In the genomic region with DNA sequence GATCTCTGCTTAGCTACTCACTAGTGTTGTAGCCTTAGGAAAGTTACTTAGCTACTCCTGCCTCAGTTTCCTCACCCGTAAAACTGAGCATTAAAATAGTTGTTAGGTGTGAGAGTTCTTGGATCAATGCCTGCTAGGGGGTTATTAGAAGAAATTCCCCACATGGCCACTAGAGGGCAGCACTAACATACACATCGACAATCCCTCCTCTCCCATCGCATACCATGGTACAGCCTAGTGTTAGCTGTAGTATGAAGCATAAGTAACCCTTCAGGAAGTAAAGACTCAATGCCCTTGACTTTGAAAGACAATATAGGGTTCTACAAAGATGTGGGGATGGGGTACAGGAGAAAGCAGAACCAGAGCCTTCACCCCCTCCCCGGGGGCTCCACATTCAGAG, we compare ENCODE assay signal across 10 mouse cellular contexts. TPM values are rescaled to one million over a fixed set of nuclear protein-coding genes. Genes with fewer than 3 reads are reported as not detected.
DNase-seq lines count a peak whose midpoint lies in the region; ATAC-seq and TF ChIP-seq lines count a peak whose summit lies in the region.
"Had no signal": no experiment of that assay in that cellular context is flagged by ENCODE, and none has a peak within 500 bp of the region (broad histone marks: within the 10 kb centered on the region; RNA-seq: fewer than 3 reads in every experiment).

No protein-coding gene starts in this region.

- H3K4me1 ChIP-seq in bone marrow, adult 2 months (ENCODE audit: control insufficient read depth, insufficient read depth, low read length) = peaks cover 1% of the 10 kb centered on the region; the same call in 1 of the 2 replicates
- H3K4me1 ChIP-seq in intestine, embryonic 14.5 days (replicated peaks; ENCODE audit: control insufficient read depth, insufficient read depth, low read length) = no peaks in the 10 kb centered on the region
- H3K4me1 ChIP-seq in lung, embryonic 14.5 days (ENCODE audit: insufficient read depth) = no peaks in the 10 kb centered on the region
- H3K4me1 ChIP-seq: embryonic facial prominence, embryonic 15.5 days had no signal

- H3K27ac ChIP-seq in bone marrow, adult 2 months (ENCODE audit: control insufficient read depth, insufficient read depth, low read depth, low read length, poor library complexity) = no peak overlapping the region
- no peak overlapping the region for H3K27ac ChIP-seq in intestine, embryonic 14.5 days (ENCODE audit: low read depth)
- no peak overlapping the region for H3K27ac ChIP-seq in lung, embryonic 14.5 days (ENCODE audit: low read depth)
- H3K27ac ChIP-seq: embryonic facial prominence, embryonic 15.5 days had no signal

- 18% methylated on average over 4 of the region's 4 CpGs for WGBS in bone marrow, adult 2 months
- WGBS in intestine, embryonic 14.5 days = 30% methylated on average over 4 of the region's 4 CpGs
- 26% methylated on average over 4 of the region's 4 CpGs for WGBS in lung, embryonic 14.5 days

- no peaks in the 10 kb centered on the region for H3K36me3 ChIP-seq in intestine, embryonic 14.5 days (ENCODE audit: control insufficient read depth, insufficient read depth, low read length)
- H3K36me3 ChIP-seq in lung, embryonic 14.5 days (ENCODE audit: insufficient read depth) = no peaks in the 10 kb centered on the region
- H3K36me3 ChIP-seq: embryonic facial prominence, embryonic 15.5 days had no signal

- ATAC-seq in erythroid progenitor cell, adult 5-6 weeks (replicated peaks; ENCODE audit: low FRiP score, poor library complexity, severe bottlenecking) = peak; percentile 73; the same call in 1 of the 2 replicates
- ATAC-seq in intestine, embryonic 14.5 days (replicated peaks; ENCODE audit: low FRiP score, low TSS enrichment, low read depth) = peak; percentile 53; the same call in 1 of the 2 replicates
- peak; percentile 54; the same call in 1 of the 2 replicates for ATAC-seq in lung, embryonic 14.5 days (ENCODE audit: insufficient read depth)
- peak; percentile 67 for ATAC-seq in neutrophil, adult 5-6 weeks (ENCODE audit: extremely low read depth, insufficient number of reproducible peaks, low FRiP score, poor library complexity, severe bottlenecking)

- no peak overlapping the region for H3K9ac ChIP-seq in intestine, embryonic 14.5 days (ENCODE audit: low read length)
- no peak overlapping the region for H3K9ac ChIP-seq in lung, embryonic 14.5 days
- H3K9ac ChIP-seq: embryonic facial prominence, embryonic 15.5 days had no signal

- no peaks in the 10 kb centered on the region for H3K27me3 ChIP-seq in intestine, embryonic 14.5 days (replicated peaks; ENCODE audit: control insufficient read depth, insufficient read depth, low read length)
- H3K27me3 ChIP-seq in lung, embryonic 14.5 days (ENCODE audit: insufficient read depth, low read length) = no peaks in the 10 kb centered on the region
- H3K27me3 ChIP-seq: embryonic facial prominence, embryonic 15.5 days had no signal

- H3K4me2 ChIP-seq in intestine, embryonic 14.5 days (ENCODE audit: low read length) = no peak overlapping the region
- no peak overlapping the region for H3K4me2 ChIP-seq in lung, embryonic 14.5 days
- H3K4me2 ChIP-seq: embryonic facial prominence, embryonic 15.5 days had no signal

- intact Hi-C loops in left cerebral cortex, postnatal 36 days (cut with DNase I) = loop anchor here (2.0 to 10.0 kb wide), 2 partner anchors 162 to 254 kb away; no protein-coding TSS in a partner anchor
- intact Hi-C loops in gastrocnemius, postnatal 36 days (cut with DNase I) = loop anchor here (1.0 to 5.0 kb wide), 3 partner anchors 53 to 257 kb away; no protein-coding TSS in a partner anchor

- no peak overlapping the region for H3K4me3 ChIP-seq in bone marrow, adult 2 months (replicated peaks; ENCODE audit: control insufficient read depth, low read depth, low read length)
- no peak overlapping the region for H3K4me3 ChIP-seq in intestine, embryonic 14.5 days (ENCODE audit: low read depth, low read length)
- no peak overlapping the region for H3K4me3 ChIP-seq in lung, embryonic 14.5 days (ENCODE audit: low read depth, low read length)
- H3K4me3 ChIP-seq: embryonic facial prominence, embryonic 15.5 days; megakaryocyte, embryonic 14.5 days had no signal

- peak; percentile 58 for TF ChIP-seq CTCF in bone marrow, adult 2 months (IDR thresholded peaks at IDR 0.05; ENCODE audit: control insufficient read depth, insufficient read depth, low read length)
- peak; percentile 94 for TF ChIP-seq CTCF in lung, embryonic 14.5 days (IDR thresholded peaks at IDR 0.05; ENCODE audit: low read depth)

- H3K9me3 ChIP-seq in intestine, embryonic 14.5 days (ENCODE audit: control insufficient read depth, low read length) = no peaks in the 10 kb centered on the region
- no peaks in the 10 kb centered on the region for H3K9me3 ChIP-seq in lung, embryonic 14.5 days (ENCODE audit: low read depth, low read length)
- H3K9me3 ChIP-seq: embryonic facial prominence, embryonic 15.5 days had no signal

- no peak for TF ChIP-seq POLR2A in bone marrow, adult 2 months (IDR thresholded peaks at IDR 0.05; ENCODE audit: borderline replicate concordance, control insufficient read depth, low read depth, low read length)

- DNase-seq in left cerebral cortex, adult 11 months (ENCODE audit: low spot score) = peak; percentile 57
- DNase-seq in left cerebral cortex, postnatal 36 days (ENCODE audit: low spot score in 2 of 2) = no peak
- DNase-seq in intestine, embryonic 14.5 days (ENCODE audit: low spot score) = peak; percentile 82
- peak; percentile 90 for DNase-seq in lung, embryonic 14.5 days
- DNase-seq in gastrocnemius, postnatal 36 days = no peak

RNA-seq across cellular contexts. Expression of a gene that starts 1.7 kb away (rescaled TPM):
- 1 to 10 TPM in 1 of 2 experiments, under 1 TPM in 1; 0.25 to 1.3 TPM for total RNA-seq in left cerebral cortex, postnatal 36 days (2021)
- 4.4 and 11.8 TPM in 2 replicates for polyA plus RNA-seq in bone marrow, adult 2 months (2011; ENCODE audit: insufficient read depth, insufficient read length, low replicate concordance, missing spikeins)
- 0.84 and 4.0 TPM in 2 replicates for total RNA-seq in erythroid progenitor cell, adult 5-6 weeks (2015; ENCODE audit: low replicate concordance)
- total RNA-seq in erythroid progenitor cell, adult 5-6 weeks (2017; ENCODE audit: low replicate concordance) = 0.90 TPM in 1 of 2 replicates, not detected in the other
- 0.05 TPM in 1 of 2 replicates, not detected in the other for polyA plus RNA-seq in intestine, embryonic 14.5 days (2014; fragmentation: Nextera tagmentation; extraction: Ambion mirVana)
- polyA plus RNA-seq in lung, embryonic 14.5 days (2014; fragmentation: Nextera tagmentation; extraction: Ambion mirVana) = not detected in 2 replicates
- 0.86 and 3.1 TPM in 2 replicates for total RNA-seq in neutrophil, adult 5-6 weeks (2017)
- total RNA-seq in gastrocnemius, postnatal 36 days (2021) = not detected

RNA-seq across cellular contexts. Expression of a gene that starts 55.5 kb away (rescaled TPM):
- total RNA-seq in left cerebral cortex, postnatal 36 days (2021) = 10 to 100 TPM; 65.9 to 66.1 TPM
- 69.2 and 70.5 TPM in 2 replicates for polyA plus RNA-seq in bone marrow, adult 2 months (2011; ENCODE audit: insufficient read depth, insufficient read length, low replicate concordance, missing spikeins)
- 54.1 and 64.2 TPM in 2 replicates for total RNA-seq in erythroid progenitor cell, adult 5-6 weeks (2015; ENCODE audit: low replicate concordance)
- total RNA-seq in erythroid progenitor cell, adult 5-6 weeks (2017; ENCODE audit: low replicate concordance) = 27.3 and 59.2 TPM in 2 replicates
- polyA plus RNA-seq in intestine, embryonic 14.5 days (2014; fragmentation: Nextera tagmentation; extraction: Ambion mirVana) = 77.7 and 97.4 TPM in 2 replicates
- polyA plus RNA-seq in lung, embryonic 14.5 days (2014; fragmentation: Nextera tagmentation; extraction: Ambion mirVana) = 97.9 and 111 TPM in 2 replicates
- 142 and 154 TPM in 2 replicates for total RNA-seq in neutrophil, adult 5-6 weeks (2017)
- 100 to 1,000 TPM in 1 of 2 experiments, 10 to 100 TPM in 1; 93.3 to 102 TPM for total RNA-seq in gastrocnemius, postnatal 36 days (2021)

Comparison
In these comparisons a context has a peak if more than half of its experiments do, and no peak if none do; other contexts are left out.
1. DNase-seq: peak in left cerebral cortex, adult 11 months (single experiment), intestine, embryonic 14.5 days (single experiment) and lung, embryonic 14.5 days (single experiment); none in left cerebral cortex, postnatal 36 days (0 of 2) and gastrocnemius, postnatal 36 days (0 of 2).
2. Peak in every context shown above with its lines, with median percentiles within 50 percentile points of each other: ATAC-seq.